Mouse (Mus musculus) olfactory bulb, adult 2 months (tissue): ENCODE results near the gene Mttp. TPM values are rescaled to one million over a fixed set of nuclear protein-coding genes. Genes with fewer than 3 reads are reported as not detected.
"Not testable (repeated sequence)": the region's sequence is repeated elsewhere in the genome, so short reads cannot be mapped to it uniquely, and the experiment has no call there.

ENCODE experiments used
- H3K27ac ChIP-seq: fragments of 200-500 bp; 2 replicates; pipeline ENCODE4 v1.5.1; 2012; ENCODE audit warnings: low read depth, low read length; ENCODE audit not compliant: insufficient read depth
- H3K4me1 ChIP-seq: fragments of 200-500 bp; 2 replicates; pipeline ENCODE4 v1.6.1; 2012; ENCODE audit warnings: low read length; ENCODE audit not compliant: control insufficient read depth, insufficient read depth
- H3K4me3 ChIP-seq: fragments of 200-500 bp; 2 replicates; pipeline ENCODE4 v1.5.1; 2012; ENCODE audit warnings: mild to moderate bottlenecking, low read depth, low read length, moderate library complexity; ENCODE audit not compliant: insufficient read depth
- CTCF ChIP-seq: fragments of 200-500 bp; IDR thresholded peaks from 2 replicates; pipeline ENCODE4 v1.5.1; 2012; ENCODE audit warnings: low read depth, mild to moderate bottlenecking, low read length, moderate library complexity; ENCODE audit not compliant: insufficient read depth
- POLR2A ChIP-seq: fragments of 200-500 bp; IDR thresholded peaks from 2 replicates; pipeline ENCODE4 v1.6.1; 2012; ENCODE audit warnings: mild to moderate bottlenecking, low read depth, low read length, moderate library complexity; ENCODE audit not compliant: insufficient read depth
- WGBS: fragments of 180-500 bp; shearing (Covaris S2); methylation state at CpG from one replicate; pipeline ENCODE4 v1.1.7; 2018; 5-methylcytosine and 5-hydroxymethylcytosine counted together
- polyA plus RNA-seq: library from polyadenylated mRNA; stranded (reverse); fragments of >200 nt; gene quantifications from 2 replicates; pipeline ENCODE4 v1.2.4, GENCODE M21; 2012; ENCODE audit warnings: low replicate concordance; ENCODE audit not compliant: missing spikeins, insufficient read depth, insufficient read length

Mttp gene
- polyA plus RNA-seq, 1 experiment: not detected

DNA sequence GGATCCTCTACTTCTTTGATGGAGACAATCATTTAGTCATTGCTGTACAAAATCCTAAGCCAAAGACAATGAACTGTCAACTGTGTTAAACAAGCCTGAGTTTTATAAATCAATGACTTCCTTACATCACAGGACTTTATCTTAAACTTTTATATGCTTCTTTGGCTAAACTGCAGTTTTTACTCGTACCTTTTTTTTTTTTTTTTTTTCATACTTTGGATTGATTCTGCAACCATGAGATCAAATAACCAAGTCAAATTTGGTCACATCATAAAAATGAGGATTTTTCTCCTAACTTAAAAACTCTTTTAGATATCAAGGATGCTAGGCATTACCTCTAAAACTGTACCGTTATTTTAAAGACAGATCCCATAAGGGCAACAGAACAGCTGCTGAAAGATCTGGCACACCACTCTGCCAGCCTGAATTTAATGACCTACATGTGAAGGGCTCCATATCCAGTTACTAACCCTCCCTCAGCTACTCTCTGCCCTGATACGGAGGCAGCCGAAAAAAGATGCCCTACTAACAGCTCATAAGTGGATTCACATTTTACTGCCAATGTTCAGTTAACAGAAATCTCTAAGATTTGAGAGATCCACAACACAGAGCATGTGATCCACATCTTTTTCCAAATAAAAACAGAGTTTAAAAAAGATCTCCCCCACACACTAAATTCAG, 2.6 kb downstream of the Mttp start:
- TF ChIP-seq POLR2A (no peak), CTCF (no peak)
- H3K4me3 ChIP-seq: no peak overlapping the region
- 21% methylated on average over 4 of the region's 4 CpGs for WGBS
- no peak overlapping the region; the same call in 1 of the 2 replicates for H3K27ac ChIP-seq
- H3K4me1 ChIP-seq: no peaks in the 10 kb centered on the region

DNA sequence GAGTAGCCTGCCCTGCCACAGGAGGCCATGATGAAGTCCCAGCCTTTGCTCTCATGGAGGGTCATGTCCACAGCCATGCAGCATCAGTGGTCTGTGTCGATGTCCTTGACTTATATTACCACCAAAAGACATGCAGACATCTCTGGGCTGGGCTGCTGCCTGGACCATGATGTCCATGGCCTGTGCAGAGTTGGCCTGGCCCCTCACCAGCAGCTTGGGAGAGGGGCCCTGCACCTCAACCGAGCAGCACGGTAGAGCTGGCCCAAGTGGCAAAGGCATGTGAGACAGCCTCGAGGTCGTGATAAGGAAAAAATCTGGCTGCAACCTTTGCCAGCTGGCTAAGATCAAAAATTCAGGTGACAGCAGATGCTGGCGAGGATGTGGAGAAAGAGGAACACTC, 5.1 kb downstream of the Mttp start:
- WGBS: 93% methylated on average over 6 of the region's 6 CpGs
- H3K4me1 ChIP-seq: no peaks in the 10 kb centered on the region
- no peak for TF ChIP-seq POLR2A
- no peak for TF ChIP-seq CTCF

DNA sequence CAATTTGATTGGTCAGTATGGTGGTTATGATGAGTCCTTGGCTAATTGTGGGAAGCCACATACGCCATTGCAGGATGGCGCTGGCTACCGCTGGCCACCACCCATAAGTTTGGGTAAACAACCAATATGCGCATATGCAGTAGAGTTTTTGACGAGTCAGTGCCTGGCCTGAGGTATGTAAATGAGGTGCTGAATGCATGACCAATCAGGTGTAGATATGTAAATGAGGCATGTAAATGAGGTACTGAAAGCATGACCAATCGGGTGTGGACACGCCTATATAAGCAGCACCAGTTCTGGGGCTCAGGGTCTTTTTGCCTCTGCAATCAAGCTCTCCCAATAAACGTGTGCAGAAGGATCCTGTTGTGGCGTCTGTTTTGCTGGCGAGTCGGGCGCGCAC, 6.6 kb downstream of the Mttp start:
- not testable (repeated sequence) for H3K4me1 ChIP-seq, H3K27ac ChIP-seq, H3K4me3 ChIP-seq
- 91% methylated on average over 13 of the region's 13 CpGs for WGBS

More for the DNA sequence above, 5.1 kb downstream of the Mttp start:
- Histone ChIP-seq H3K4me3 (no peak overlapping the region), H3K27ac (no peak overlapping the region)

DNA sequence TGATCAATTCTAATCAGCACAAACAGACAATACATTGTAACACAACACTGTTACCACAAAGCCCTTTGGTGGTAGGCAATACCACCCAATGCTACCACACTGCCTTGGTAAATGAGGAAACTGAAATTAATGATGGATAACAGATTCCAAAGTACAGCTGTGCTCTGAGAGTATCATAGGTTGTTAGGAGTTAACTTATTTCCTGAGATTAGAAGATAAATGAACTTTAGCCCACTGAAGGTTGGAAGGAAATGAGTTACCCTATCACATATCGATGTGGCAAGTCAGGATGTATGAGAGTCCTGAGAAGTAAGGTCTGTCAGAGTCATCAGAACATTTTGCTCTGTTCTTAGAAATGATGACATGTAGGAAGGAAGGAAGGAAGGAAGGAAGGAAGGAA, 10.2 kb downstream of the Mttp start:
- H3K4me1 ChIP-seq: no peaks in the 10 kb centered on the region
- H3K4me3 ChIP-seq: no peak overlapping the region
- TF ChIP-seq CTCF: no peak
- TF ChIP-seq POLR2A: no peak
- no peak overlapping the region for H3K27ac ChIP-seq
- WGBS: 95% methylated on average over 1 of the region's 1 CpGs

DNA sequence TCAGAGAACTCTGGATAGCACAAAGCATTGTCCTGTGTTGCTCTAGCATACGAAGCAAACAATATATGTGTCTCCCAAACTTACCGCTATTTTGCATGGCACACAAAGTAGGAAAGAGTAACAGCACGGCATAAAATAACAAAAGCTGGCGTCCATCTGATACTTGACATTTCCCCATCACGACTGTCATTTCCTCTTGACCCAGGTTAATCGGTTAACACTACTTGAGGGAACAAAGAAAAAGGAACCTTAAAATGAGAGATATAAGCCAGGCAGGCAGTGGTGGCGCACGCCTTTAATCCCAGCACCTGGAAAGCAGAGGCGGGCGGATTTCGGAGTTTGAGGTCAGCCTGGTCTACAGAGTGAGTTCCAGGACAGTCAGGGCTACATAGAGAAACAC, 10.9 kb downstream of the Mttp start:
- Histone ChIP-seq H3K4me3 (no peak overlapping the region), H3K27ac (no peak overlapping the region), H3K4me1 (no peaks in the 10 kb centered on the region)
- WGBS: 88% methylated on average over 11 of the region's 11 CpGs
- no peak for TF ChIP-seq POLR2A
- no peak for TF ChIP-seq CTCF

DNA sequence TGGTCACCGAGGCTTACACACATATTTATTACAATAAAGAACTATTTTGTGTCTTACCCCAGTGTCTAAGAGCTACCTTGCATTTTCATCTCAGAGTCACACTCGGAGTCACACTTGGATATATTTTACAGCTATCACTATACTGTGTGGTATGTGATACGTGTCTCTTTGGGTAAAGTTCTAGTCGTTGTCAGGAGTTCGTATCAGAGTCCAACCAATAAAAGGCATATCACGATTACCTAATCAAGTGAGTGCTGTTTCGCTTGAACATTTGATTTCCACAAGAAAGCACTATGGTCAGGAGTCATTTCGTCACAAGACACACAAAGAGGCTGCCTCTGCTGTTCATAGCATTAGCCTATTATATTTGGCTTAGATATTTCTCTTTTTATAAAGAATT, 11.3 kb downstream of the Mttp start:
- WGBS: 91% methylated on average over 8 of the region's 8 CpGs

DNA sequence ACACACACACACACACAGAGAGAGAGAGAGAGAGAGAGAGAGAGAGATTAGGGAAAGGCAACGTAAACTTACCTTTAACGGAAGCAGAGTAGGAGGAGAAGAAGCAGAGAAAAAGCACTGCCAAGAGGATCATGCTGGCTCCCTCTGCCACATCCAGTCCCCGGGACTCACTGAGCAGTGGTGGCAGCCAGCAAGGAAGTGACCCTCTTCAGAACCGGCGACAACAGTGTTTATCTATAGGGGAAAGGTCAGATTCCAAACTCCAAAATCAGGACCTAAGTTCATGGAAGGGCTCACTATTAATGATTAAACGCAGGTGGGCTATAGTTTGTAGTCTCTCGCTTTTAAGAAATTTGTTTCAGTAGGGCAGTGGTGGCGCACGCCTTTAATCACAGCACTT, 13.6 kb downstream of the Mttp start:
- no peak for TF ChIP-seq CTCF
- H3K27ac ChIP-seq: no peak overlapping the region
- 73% methylated on average over 9 of the region's 9 CpGs for WGBS
- no peak overlapping the region for H3K4me3 ChIP-seq
- no peaks in the 10 kb centered on the region for H3K4me1 ChIP-seq

More for the DNA sequence above, 11.3 kb downstream of the Mttp start:
- H3K4me3 ChIP-seq: no peak overlapping the region
- TF ChIP-seq CTCF: no peak
- TF ChIP-seq POLR2A: no peak
- no peaks in the 10 kb centered on the region for H3K4me1 ChIP-seq
- no peak overlapping the region for H3K27ac ChIP-seq

DNA sequence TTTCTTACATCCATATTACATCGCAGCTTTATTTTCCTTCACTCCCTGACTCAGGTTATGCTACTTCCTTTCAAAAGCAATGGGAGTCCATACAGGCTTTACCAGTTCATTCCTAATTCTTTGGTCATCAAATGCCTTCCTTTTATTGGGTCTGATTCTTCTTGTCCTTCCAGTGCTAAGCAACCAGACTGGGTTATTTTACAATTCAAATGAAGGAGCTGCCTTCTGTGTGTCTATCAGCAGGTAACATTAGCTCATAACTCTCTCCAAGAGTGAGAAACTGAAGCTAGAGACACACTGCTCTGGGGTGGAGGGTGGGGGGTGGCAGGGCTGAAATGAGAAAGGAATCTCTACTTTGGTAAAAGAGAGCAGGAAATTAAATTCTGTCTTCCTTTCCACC, 14.1 kb downstream of the Mttp start:
- no peak for TF ChIP-seq CTCF
- TF ChIP-seq POLR2A: no peak
- Histone ChIP-seq H3K4me3 (no peak overlapping the region), H3K27ac (no peak overlapping the region), H3K4me1 (no peaks in the 10 kb centered on the region)
- WGBS: 27% methylated on average over 1 of the region's 1 CpGs

DNA sequence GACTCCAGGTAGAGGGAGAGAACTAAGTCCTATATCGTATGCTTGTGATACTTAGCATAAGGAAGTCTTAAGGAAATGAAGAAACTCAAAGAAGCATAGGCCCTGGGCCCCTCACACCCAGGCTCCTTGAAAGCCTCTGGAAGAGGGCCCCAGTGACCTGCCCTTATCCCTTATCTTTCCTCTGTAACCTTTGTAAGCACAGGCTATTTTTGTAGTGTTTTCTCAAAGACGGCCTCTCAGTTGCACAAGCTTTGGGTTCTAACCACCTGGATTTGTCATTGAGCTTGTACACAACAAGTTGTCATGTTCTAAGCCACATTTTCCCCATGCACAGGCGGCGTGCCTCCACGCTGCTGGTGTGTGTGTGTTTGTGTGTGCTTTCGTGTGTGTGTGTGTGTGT, 15.7 kb downstream of the Mttp start:
- 96% methylated on average over 6 of the region's 6 CpGs for WGBS
- no peak overlapping the region for H3K27ac ChIP-seq
- no peak for TF ChIP-seq POLR2A
- H3K4me1 ChIP-seq: no peaks in the 10 kb centered on the region
- H3K4me3 ChIP-seq: no peak overlapping the region

DNA sequence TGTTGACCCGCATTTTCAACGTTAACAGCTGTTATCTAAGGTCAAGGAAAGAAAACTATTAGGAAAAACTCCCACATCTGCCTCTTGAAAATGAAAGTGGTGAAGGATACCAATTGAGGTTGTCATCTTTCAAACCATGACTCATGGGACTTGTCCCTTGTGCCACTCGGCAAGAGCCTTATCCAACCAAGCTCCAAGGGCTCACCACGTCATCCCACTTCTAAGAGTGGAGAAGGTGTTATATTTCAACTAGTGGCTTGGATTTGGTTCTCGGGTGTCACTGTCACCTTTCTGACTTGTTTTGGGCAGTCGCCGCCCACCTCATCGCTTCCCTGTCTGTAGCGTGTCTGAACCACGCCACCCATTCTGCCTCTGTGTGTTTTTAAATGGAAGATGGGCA, 20.9 kb downstream of the Mttp start:
- no peak for TF ChIP-seq CTCF
- TF ChIP-seq POLR2A: no peak
- Histone ChIP-seq H3K4me3 (no peak overlapping the region), H3K27ac (no peak overlapping the region), H3K4me1 (no peaks in the 10 kb centered on the region)
- WGBS: 96% methylated on average over 10 of the region's 10 CpGs
